Mouse (Mus musculus) hindbrain, embryonic 12.5 days (tissue): ENCODE data around the gene Gm10577. TPM values are rescaled to one million over a fixed set of nuclear protein-coding genes. Genes with fewer than 3 reads are reported as not detected.

Source experiments
- ATAC-seq: fragments of 200-750 bp; cut with Nextera tagmentation; 2 replicates; pipeline ENCODE4 v1.8.0; 2017; ENCODE audit warnings: moderate TSS enrichment; ENCODE audit not compliant: low FRiP score
- H3K27ac ChIP-seq: fragments of 300-500 bp; sonication (generic); 2 replicates; pipeline ENCODE4 v1.5.1; 2016; ENCODE audit warnings: mild to moderate bottlenecking
- H3K27me3 ChIP-seq: fragments of 300-500 bp; sonication (generic); 2 replicates; pipeline ENCODE4 v1.6.1; 2016; ENCODE audit warnings: mild to moderate bottlenecking
- H3K36me3 ChIP-seq: fragments of 300-500 bp; sonication (generic); 2 replicates; pipeline ENCODE4 v1.6.1; 2016; ENCODE audit warnings: mild to moderate bottlenecking
- H3K4me1 ChIP-seq: fragments of 300-500 bp; sonication (generic); 2 replicates; pipeline ENCODE4 v1.6.1; 2016
- H3K4me2 ChIP-seq: fragments of 300-500 bp; sonication (generic); replicated peaks from 2 replicates; pipeline ENCODE4 v1.6.1; 2016; ENCODE audit warnings: mild to moderate bottlenecking
- H3K4me3 ChIP-seq: fragments of 300-500 bp; sonication (generic); 2 replicates; pipeline ENCODE4 v1.5.1; 2016; ENCODE audit warnings: mild to moderate bottlenecking
- H3K9ac ChIP-seq: fragments of 300-500 bp; sonication (generic); 2 replicates; pipeline ENCODE4 v1.6.1; 2016; ENCODE audit warnings: mild to moderate bottlenecking, moderate library complexity
- H3K9me3 ChIP-seq: fragments of 300-500 bp; sonication (generic); replicated peaks from 2 replicates; pipeline ENCODE4 v1.6.1; 2016; ENCODE audit warnings: mild to moderate bottlenecking
- WGBS: fragments of 180-500 bp; shearing (Covaris S2); methylation state at CpG from one replicate; pipeline ENCODE4 v1.1.7; 2016; 5-methylcytosine and 5-hydroxymethylcytosine counted together
- polyA plus RNA-seq: library from polyadenylated mRNA; unstranded; fragments of >200 nt; fragmentation: Nextera tagmentation; extraction: Ambion mirVana; gene quantifications from 2 replicates; pipeline ENCODE4 v1.2.1, GENCODE M21; 2016

Gene Gm10577
- polyA plus RNA-seq, 1 experiment from 2014 or later: not detected

DNA sequence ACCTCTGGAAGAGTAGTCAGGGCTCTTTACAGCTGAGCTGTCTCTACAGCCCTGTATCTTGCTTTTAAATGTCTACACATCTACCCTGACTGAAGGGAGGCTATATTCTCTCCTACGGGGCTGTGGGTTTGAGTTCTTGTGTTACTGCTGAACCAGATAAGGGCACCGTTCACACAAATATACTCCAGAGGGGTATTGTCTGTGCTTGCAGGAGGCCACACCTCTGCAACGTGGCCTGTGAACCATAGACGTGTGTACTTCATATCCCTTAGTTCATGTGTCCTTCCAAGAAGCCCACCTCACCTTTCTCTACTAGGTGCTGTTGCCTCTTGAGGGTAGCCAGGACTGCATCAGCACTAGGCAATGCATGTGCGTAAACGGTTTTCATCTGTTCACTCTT lies 28.4 kb downstream of the Gm10577 start:
- no peak for ATAC-seq
- H3K4me1 ChIP-seq: peaks cover 42% of the 10 kb centered on the region
- H3K27ac ChIP-seq: no peak overlapping the region
- H3K9me3 ChIP-seq: no peaks in the 10 kb centered on the region
- peaks cover 51% of the 10 kb centered on the region for H3K36me3 ChIP-seq
- H3K4me2 ChIP-seq: no peak overlapping the region
- H3K4me3 ChIP-seq: no peak overlapping the region
- H3K27me3 ChIP-seq: no peaks in the 10 kb centered on the region
- 87% methylated on average over 6 of the region's 6 CpGs for WGBS
- no peak overlapping the region for H3K9ac ChIP-seq

DNA sequence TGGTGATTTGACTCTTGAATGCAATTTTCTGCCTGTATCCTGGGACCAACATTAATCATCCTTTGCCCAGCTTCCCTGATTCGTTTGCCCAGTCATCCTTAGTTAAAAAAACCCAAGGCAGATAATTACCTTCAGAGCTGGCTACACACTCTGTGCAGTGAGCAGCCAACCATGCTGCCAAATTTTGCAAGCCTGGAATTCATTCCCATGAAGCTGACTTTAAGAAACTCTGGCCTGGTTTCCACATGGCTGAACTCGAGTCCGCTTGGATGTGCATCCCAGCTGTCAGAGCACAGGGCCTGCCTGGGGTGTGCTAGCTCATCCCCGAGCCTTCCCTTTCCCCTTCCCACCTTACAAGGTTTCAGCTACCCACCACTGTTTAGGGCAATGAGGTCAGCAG lies 29.5 kb downstream of the Gm10577 start:
- WGBS: 37% methylated on average over 4 of the region's 4 CpGs
- Histone ChIP-seq H3K9ac (no peak overlapping the region), H3K36me3 (peaks cover 58% of the 10 kb centered on the region), H3K4me2 (no peak overlapping the region), H3K4me3 (no peak overlapping the region), H3K27me3 (no peaks in the 10 kb centered on the region), H3K4me1 (peaks cover 36% of the 10 kb centered on the region), H3K27ac (peak overlapping the region; percentile 52; the same call in 1 of the 2 replicates), H3K9me3 (no peaks in the 10 kb centered on the region)
- ATAC-seq: peak; percentile 45; the same call in 1 of the 2 replicates

DNA sequence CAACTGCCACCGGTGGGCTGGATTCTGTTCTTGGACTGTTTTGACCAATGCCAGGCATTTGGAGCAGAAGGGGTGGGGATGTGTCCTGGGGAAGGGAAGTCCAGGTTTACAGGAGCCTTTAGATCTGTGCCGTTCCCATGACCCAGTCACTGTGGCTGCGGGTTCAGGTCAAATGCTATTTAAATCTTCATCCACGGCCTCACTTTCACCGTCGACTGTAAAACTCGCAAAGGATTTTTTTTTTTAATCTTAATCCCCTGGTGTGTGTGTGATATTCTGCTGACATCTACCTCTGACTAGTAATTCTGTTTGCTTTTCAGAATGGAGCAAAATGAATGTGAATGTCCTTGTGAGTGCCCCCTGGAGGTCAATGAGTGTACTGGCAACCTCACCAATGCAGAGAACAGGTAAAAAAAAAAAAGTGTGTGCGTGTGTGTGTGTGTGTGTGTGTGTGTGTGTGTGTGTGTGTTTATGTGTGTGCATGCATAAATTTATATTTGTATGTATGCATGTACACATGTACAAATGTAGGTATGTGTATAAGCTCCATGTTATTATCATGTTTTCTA lies 32.2 kb downstream of the Gm10577 start:
- ATAC-seq: no peak
- H3K9me3 ChIP-seq: no peaks in the 10 kb centered on the region
- H3K4me2 ChIP-seq: no peak overlapping the region
- H3K4me1 ChIP-seq: peaks cover 18% of the 10 kb centered on the region
- no peak overlapping the region for H3K27ac ChIP-seq
- H3K4me3 ChIP-seq: no peak overlapping the region
- H3K9ac ChIP-seq: no peak overlapping the region
- peaks cover 57% of the 10 kb centered on the region for H3K36me3 ChIP-seq
- 84% methylated on average over 8 of the region's 8 CpGs for WGBS
- no peaks in the 10 kb centered on the region for H3K27me3 ChIP-seq

DNA sequence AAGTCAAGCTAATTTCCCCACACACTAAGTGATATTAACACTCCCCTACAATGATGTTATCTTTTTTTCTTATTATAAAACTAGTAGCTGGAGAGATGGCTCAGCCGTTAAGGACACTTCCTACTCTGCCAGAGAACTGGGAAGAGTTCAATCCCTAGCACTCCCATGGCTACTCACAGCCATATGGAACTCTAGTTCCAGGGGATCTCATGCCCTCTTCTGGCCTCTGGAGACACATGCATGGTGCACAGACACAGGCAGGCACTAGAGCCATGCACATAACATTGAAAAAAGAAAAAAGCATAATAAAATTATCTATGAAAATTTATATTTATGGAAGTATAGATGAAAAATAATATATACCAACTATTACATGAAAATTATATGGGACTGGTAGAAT lies 33.3 kb downstream of the Gm10577 start:
- peaks cover 49% of the 10 kb centered on the region for H3K36me3 ChIP-seq
- no peak overlapping the region for H3K4me2 ChIP-seq

DNA sequence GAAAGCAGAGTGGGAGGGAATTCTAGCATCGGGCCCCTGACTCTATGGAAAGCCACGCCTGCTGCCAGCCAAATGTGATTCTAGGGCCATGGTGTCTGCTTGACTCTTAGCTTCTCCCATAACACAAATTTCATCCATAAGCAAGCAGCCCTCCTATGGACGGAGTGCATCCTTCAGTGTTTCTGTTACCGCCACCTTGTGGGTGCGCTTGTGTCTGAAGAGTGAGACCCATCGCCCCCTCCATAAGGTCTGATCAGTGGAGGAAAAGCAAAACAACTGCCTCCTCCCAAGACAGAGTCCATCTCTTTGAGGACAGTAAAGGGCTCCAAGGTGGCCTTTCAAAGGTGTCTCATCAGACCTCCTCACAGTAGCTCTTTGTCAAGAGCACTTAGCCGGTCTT lies 43.0 kb downstream of the Gm10577 start:
- no peak overlapping the region for H3K27ac ChIP-seq
- H3K9me3 ChIP-seq: no peaks in the 10 kb centered on the region
- no peak overlapping the region for H3K4me2 ChIP-seq
- WGBS: 84% methylated on average over 7 of the region's 7 CpGs
- no peaks in the 10 kb centered on the region for H3K27me3 ChIP-seq
- H3K36me3 ChIP-seq: peaks cover 21% of the 10 kb centered on the region
- ATAC-seq: no peak
- H3K4me3 ChIP-seq: no peak overlapping the region
- H3K9ac ChIP-seq: no peak overlapping the region
- peaks cover 13% of the 10 kb centered on the region for H3K4me1 ChIP-seq

More for the DNA sequence above, 33.3 kb downstream of the Gm10577 start:
- Histone ChIP-seq H3K4me1 (peaks cover 14% of the 10 kb centered on the region), H3K9ac (no peak overlapping the region), H3K27ac (no peak overlapping the region), H3K4me3 (no peak overlapping the region), H3K9me3 (no peaks in the 10 kb centered on the region), H3K27me3 (no peaks in the 10 kb centered on the region)
- no peak for ATAC-seq
- 86% methylated on average over 1 of the region's 1 CpGs for WGBS

DNA sequence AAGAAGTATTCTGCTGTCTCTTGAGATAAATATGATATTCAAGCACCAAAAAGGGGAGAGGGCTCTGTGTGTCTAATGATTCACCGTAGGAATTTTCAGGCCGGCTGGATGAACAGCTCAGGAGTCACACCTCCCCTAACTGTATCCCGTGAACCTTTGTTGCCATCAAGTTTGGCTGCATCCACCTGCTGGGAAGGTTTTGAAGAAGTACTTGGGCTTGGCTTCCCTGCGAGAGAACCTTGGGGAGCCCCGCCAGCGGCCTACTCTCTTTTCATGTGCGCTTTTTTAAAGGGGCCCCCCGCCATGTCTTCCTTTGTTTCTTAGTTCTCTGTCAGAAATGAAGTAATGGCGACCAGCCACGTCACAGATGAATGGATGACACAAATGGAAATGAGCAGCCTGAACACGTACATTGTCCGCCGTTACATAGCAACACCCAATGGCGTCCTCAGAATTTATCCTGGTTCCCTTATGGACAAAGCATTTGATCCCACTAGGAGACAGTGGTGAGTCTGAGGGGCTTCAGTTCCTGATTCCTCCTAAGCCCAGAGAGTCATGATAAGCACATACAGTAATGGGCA lies 46.0 kb downstream of the Gm10577 start:
- peaks cover 30% of the 10 kb centered on the region for H3K36me3 ChIP-seq
- ATAC-seq: peak; percentile 80
- no peak overlapping the region for H3K9ac ChIP-seq
- H3K27ac ChIP-seq: peak overlapping the region; percentile 87
- no peaks in the 10 kb centered on the region for H3K9me3 ChIP-seq
- H3K4me1 ChIP-seq: peaks cover 13% of the 10 kb centered on the region
- WGBS: 34% methylated on average over 14 of the region's 14 CpGs
- H3K27me3 ChIP-seq: no peaks in the 10 kb centered on the region
- 0 out of 2 replicates have a peak overlapping the region, but pooled peaks have one; percentile 17 for H3K4me2 ChIP-seq
- H3K4me3 ChIP-seq: no peak overlapping the region

DNA sequence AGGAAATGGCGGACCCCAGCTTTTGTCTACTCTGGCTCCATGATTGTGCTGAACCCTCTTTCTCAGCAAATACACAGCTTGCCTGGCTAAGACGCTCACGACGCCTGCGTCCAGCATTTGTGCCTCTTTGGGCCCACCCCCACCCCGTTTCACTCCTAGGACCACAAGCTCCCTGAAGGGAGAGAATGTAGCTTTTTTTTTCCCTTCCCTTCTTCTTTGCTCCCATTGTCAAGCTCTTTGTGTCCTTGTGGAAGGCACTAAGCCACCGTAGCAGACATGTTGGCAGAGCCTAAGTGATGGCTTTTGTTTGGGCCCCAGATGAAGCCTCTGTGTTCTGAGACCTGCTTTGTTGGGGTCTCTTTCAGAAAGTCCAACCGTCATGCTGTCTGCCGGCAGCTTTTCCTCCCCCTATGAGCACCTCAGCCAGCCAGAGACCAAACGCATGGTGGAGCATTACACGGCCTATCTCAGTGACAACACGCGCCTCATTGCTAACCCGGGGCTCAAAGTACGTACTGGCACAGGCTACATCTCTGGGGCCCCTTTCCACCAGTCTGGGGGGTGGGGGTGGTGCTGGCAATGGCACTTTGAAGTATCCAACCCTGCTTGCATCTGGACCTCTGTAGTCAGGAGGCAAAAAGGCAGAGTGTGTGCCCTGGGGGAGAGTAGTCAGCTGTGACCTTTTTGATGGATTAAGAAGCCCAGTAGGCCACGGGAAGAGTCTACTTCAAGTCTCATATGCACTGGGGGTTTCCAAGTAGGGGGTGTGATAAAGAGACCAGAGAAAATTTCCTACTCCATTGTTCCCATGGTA lies 46.6 kb downstream of the Gm10577 start:
- peak overlapping the region; percentile 87 for H3K27ac ChIP-seq
- H3K9ac ChIP-seq: no peak overlapping the region
- peak; percentile 92 for ATAC-seq
- H3K27me3 ChIP-seq: no peaks in the 10 kb centered on the region
- peaks cover 37% of the 10 kb centered on the region for H3K36me3 ChIP-seq
- peaks cover 13% of the 10 kb centered on the region for H3K4me1 ChIP-seq
- H3K4me3 ChIP-seq: no peak overlapping the region
- H3K9me3 ChIP-seq: no peaks in the 10 kb centered on the region
- no peak overlapping the region for H3K4me2 ChIP-seq
- 32% methylated on average over 16 of the region's 16 CpGs for WGBS

Other genes starting within 250 kb of the Gm10577 start
- 34.7 and 35.5 TPM in 2 replicates for gene Cachd1, start 244.0 kb downstream of the Gm10577 start, polyA plus RNA-seq
- gene Raver2, start 48.3 kb upstream of the Gm10577 start, polyA plus RNA-seq: 13.1 and 13.6 TPM in 2 replicates
- 61.7 and 66.1 TPM in 2 replicates for gene Jak1, start 244.6 kb upstream of the Gm10577 start, polyA plus RNA-seq